Mouse (Mus musculus): ENCODE results near the gene Ccnd3.
"Not testable (repeated sequence)": the region's sequence is repeated elsewhere in the genome, so short reads cannot be mapped to it uniquely, and the experiment has no call there.

The Ccnd3 gene

DNA sequence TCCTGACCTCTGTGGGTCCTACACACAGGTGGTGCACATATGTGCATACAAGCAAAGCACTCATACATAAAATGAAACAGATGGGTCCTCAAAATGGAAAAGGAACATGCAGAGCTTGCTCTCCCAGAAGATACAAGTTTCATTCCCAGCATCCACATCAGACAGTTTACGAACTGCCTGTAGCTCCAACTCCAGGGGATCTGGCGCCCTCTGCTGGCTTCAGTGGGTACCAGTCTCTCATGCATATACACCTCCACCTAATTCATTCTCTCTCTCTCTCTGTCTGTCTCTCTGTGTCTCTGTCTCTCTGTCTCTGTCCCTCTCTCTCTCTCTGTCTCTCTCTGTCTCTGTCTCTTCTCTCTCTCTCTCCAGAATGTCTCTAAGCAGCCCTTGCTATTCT is 22.4 kb upstream of the Ccnd3 start:
- no peak for ATAC-seq (ENCODE audit: low TSS enrichment)

- no peak for ATAC-seq (ENCODE audit: low TSS enrichment)
Measured at GRCm38 (mm10) chr17:47484241-47484921, 20.5 kb upstream of the Ccnd3 start.

DNA sequence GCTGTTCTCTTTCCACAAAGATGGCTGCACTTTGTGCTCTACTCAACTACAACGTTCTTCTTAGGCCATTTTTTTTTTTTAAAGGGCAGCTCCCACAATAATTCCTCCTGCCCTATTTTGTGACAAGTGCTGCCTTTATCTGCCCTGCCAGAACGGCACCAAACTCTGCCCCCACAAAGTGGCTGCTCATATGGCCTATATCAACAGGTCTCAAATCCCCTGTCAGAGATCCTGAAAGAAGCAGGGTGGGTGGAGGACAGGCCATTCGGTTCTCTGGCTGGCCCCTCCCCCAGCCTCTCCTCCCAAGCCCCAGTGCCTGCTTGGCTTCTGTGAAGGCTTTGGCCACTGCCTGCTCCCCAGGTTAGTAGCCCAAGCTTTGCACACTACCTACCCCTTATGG is 19.9 kb upstream of the Ccnd3 start:
- ATAC-seq (ENCODE audit: low TSS enrichment): no peak

DNA sequence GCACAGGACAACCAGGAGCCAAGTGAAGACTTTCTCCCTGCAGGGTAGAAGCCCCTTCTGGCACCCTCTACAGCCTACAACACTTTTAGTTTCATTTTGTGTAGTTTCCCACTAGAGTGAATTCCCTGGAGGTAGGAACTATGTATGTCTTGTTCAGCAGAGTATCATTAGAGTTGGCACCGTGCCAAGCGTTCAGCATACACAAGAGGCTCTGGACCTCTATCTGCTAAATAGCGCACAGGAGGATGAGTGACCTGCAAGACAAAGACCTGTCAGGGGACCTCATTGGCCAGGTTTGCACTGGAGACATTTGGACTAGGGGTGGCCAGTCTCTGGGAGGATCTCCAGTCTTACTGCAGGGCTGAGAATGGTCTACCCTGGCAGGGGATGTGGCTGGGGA is 19.1 kb upstream of the Ccnd3 start:
- no peak for ATAC-seq (ENCODE audit: low TSS enrichment)

- ATAC-seq (ENCODE audit: low TSS enrichment): no peak
Measured at GRCm38 (mm10) chr17:47490791-47491190, 14.1 kb upstream of the Ccnd3 start.

GRCm38 (mm10) chr17:47492731-47493130 is 12.1 kb upstream of the Ccnd3 start:
- ATAC-seq (ENCODE audit: low TSS enrichment): no peak

GRCm38 (mm10) chr17:47493653-47494052 is 11.2 kb upstream of the Ccnd3 start:
- no peak for ATAC-seq (ENCODE audit: low TSS enrichment)

DNA sequence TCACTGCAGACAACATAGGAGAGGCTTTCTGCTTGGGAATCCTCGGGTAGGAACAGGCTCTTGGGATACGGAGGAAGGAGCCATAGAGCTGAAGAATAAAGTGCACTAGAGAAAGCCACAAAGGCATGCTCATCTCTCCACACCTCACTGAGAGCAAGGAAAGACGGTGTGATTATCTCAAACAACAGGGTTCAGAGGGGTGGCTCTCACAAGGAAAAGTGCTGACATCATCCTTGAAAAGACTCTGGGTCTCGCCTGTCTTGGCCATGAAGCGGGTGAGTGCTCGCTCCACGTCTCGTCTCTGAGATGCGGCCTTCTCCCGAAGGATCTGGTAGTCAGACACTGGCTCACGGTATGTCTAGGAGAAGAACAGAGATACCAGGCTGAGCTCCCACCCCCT is 10.7 kb upstream of the Ccnd3 start:
- ATAC-seq (ENCODE audit: low TSS enrichment): no peak

DNA sequence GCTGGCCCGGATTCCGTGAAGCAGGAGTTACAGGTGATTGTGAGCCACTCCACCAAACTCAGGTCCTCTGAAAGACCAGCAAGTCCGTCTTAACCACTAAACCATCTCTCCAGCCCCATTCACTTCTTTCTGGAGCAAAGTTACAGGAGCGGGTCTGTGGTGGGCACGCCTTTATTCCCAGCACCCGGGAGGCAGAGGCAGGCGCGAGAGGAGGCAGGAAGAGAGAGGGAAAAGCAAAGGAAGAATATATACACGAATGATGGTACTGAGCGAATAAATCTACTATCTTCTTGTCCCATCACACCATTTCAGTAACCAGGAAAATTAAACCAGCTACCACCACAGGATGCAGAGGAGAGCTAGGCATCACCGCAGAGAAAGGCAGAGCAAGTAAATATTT is 3.3 kb upstream of the Ccnd3 start:
- no peak for ATAC-seq (ENCODE audit: low TSS enrichment)

- peak; percentile 94 for ATAC-seq (ENCODE audit: low TSS enrichment)
Measured at GRCm38 (mm10) chr17:47501946-47502706, 2.7 kb upstream of the Ccnd3 start, which contains the start of gene Taf8. Gene Taf8, minus strand, starts transcription at chr17:47502292.

- ATAC-seq (ENCODE audit: low TSS enrichment): not testable (repeated sequence)
Measured at GRCm38 (mm10) chr17:47502707-47503045, 2.2 kb upstream of the Ccnd3 start.

DNA sequence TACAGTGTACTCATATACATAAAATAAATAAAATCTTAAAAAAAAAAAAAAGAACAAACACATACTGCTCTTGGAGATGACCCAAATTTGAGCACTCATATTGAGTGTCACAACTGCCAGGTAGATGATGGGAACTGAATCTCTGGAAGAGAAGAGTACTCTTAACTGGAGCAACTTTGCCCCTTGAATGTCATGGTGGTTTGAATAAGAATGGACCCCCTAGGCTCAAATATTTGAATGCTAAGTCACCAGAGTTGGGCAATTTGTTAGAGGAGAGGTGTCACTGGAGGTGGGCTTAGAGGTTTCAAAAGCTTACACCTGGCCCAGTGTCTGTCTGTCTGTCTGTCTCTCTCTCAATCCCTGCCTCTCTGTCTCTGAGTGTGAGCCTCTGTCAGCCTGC is 1.2 kb upstream of the Ccnd3 start:
- no peak for ATAC-seq (ENCODE audit: low TSS enrichment)

GRCm38 (mm10) chr17:47504228-47504627 is 623 bp upstream of the Ccnd3 start:
- ATAC-seq (ENCODE audit: low TSS enrichment): no peak

DNA sequence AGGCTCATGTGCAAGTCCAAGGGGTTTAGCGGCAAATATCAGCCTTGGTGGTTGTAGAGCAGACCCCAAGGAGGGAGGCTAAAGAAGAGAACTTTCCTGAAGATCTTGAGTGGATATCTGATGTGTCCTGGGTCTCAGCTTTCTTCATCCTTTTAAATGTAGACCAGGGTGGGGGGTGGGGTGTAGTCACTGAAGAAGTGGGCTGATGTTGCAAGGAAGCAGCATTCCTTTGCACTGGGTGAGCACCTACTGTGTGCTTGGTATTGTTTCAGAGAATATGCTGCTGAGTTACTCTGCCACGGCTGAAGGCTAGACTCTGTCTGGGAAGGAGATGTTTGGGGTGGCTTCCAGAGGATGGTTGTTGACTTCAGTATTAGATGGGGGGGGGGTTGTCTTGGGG is 715 bp downstream of the Ccnd3 start:
- ATAC-seq (ENCODE audit: low TSS enrichment): no peak

DNA sequence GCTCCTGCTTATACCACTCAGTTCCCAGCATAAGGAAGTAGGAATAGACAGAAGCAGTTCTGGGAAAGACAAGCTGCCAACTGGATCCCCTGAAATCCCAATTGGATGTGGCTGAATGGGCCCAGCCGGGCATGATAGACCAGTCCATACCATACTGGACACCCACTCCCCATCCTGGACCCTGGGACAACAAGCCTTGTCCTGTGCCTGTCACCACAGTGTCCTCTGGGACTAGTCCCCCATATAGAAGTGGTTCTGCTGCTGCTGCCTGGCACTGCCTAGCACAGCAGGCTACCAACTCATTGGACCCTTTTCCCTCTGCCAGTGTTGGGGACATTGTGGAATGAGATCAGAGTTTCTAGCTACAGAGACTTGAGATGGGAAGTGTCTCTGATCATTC is 1.2 kb downstream of the Ccnd3 start:
- ATAC-seq (ENCODE audit: low TSS enrichment): no peak

- ATAC-seq (ENCODE audit: low TSS enrichment): no peak
Measured at GRCm38 (mm10) chr17:47506697-47507096, 1.8 kb downstream of the Ccnd3 start.

DNA sequence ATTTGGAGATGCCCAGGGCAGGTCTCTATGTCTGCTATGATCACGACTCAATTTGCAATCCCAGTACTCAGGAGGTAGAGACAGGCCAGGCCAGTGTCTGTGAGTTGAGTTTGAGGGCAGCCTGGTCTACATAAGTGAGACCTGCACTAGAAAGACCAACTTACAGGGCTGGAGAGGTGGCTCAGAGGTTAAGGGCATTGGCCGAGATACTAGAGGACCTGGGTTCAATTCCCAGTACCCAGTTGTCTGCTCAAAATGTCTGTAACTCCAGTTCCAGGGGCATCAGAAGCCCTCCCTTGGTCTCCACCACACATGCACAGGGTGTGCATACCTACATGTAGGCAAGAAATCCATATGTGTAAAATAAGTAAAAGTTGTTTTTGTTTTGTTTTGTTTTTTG is 2.7 kb downstream of the Ccnd3 start:
- no peak for ATAC-seq (ENCODE audit: low TSS enrichment)

DNA sequence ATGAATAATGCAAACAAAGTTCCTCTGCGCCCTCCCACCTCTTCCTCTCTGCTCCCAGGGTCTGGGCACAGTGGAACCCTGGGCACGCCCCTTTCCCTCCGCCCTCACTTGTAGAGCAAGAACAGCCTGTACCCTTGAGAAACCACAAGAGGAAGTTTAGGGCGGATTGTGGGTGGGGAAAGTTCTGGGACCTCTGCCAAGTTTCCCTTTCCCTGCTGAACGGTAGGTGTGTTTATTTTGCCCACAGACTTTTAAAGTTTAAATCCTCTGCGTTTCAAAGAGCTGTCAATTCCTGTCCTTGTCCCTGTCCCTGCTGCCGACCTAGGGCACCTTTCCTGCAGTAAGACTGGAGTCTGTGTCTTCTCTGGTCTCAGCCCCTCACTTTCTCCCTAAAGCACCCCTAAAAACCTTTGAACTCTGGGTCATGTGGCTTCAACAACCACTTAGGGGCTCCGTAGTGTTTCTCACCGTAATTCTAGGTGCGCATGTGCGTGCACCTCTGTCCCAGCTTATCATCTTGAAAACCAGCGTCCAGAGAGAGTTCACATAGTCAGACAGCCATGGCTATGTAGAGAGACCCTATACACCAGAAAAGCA is 3.3 kb downstream of the Ccnd3 start:
- peak; percentile 48 for ATAC-seq (ENCODE audit: low TSS enrichment)

- no peak for ATAC-seq (ENCODE audit: low TSS enrichment)
Measured at GRCm38 (mm10) chr17:47509031-47509705, 4.3 kb downstream of the Ccnd3 start.

DNA sequence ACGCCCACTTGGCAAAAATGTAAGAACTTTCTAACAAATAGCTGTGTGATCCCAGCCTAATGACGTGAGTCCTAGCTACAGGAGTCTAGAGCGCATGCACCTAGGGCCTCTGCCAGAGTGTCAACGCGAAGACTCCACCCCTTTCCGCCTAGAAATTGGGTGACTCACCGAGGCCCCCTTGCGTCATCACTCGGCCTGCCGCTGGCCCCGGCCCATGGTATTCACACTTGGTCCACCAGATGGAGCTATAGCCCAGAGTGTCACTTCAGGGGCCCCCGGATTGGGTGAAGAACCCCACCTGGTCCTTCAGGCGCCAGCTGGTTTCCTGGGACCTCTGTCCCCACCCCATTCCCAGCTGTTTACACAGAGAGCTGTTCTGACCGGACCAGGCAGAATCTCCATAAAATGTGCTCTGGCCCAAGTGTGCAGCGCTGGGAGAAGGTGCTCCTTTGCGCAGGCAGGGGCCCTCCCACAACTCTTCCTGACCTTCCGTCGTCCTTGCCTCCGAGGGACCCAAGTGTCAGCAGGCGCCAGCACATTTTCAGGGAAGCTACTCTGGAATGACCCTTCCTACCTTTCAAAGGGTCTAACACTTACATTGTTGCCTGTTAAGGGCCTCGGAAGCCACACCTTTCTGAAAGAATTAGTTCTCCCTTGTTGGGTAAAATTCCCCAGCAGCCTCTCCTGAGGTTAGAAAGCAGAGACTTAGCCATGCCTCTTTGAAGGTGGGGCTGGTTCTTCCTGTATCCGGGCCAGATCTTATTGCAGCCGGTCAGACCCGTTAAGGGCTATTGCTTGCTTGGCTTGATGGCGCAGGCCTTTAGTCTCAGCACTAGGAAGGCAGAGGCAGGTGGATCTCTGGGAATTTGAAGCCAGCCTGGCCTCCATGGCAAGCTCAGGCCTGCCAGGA is 6.5 kb downstream of the Ccnd3 start:
- peak; percentile 91 for ATAC-seq (ENCODE audit: low TSS enrichment)

GRCm38 (mm10) chr17:47512956-47513775 is 8.3 kb downstream of the Ccnd3 start:
- no peak for ATAC-seq (ENCODE audit: low TSS enrichment)
